In genomic region chr10:80292251-80293146, GRCm38 (mm10) we compare ENCODE assay signal across 8 mouse cellular contexts. TPM values are rescaled to one million over a fixed set of nuclear protein-coding genes. Genes with fewer than 3 reads are reported as not detected.
DNase-seq lines count a peak whose midpoint lies in the region; ATAC-seq and TF ChIP-seq lines count a peak whose summit lies in the region.

Gene Rps15, plus strand, starts transcription at chr10:80292453.

- peak within 1 kb of the TSS; percentile 95 for H3K9ac ChIP-seq in heart, embryonic 15.5 days
- peak within 1 kb of the TSS; percentile 99 for H3K9ac ChIP-seq in liver, embryonic 14.5 days (replicated peaks)
- peak within 1 kb of the TSS; percentile 99 for H3K9ac ChIP-seq in neural tube, embryonic 11.5 days (ENCODE audit: low read length)
- H3K9ac ChIP-seq in stomach, postnatal 0 days (ENCODE audit: low read length): peak within 1 kb of the TSS; percentile 97

- peak; percentile 89 to 93 for DNase-seq in CD8-positive naive resting alpha-beta T cell, adult 2 months (ENCODE audit: low read depth in 2 of 2, low spot score in 2 of 2)
- DNase-seq in c-Kit-positive CD71-negative TER-119-negative erythroid progenitor cells, embryonic 14.5 days (ENCODE audit: low read depth): peak; percentile 94
- DNase-seq in forebrain, embryonic 10.5 days (ENCODE audit: extremely low spot score, low spot score): peak; percentile 97
- DNase-seq in kidney, postnatal 25 days: peak; percentile 96 to 97
- DNase-seq in liver, embryonic 14.5 days (ENCODE audit: low read depth in 3 of 3, low spot score in 3 of 3): peak; percentile 89 to 92 (median 91)
- peak; percentile 97 for DNase-seq in neural tube, embryonic 11.5 days (ENCODE audit: low spot score)
- peak; percentile 96 for DNase-seq in stomach, postnatal 0 days (ENCODE audit: low spot score)

- ATAC-seq in heart, embryonic 15.5 days (replicated peaks; ENCODE audit: insufficient number of reproducible peaks, insufficient read depth, low FRiP score, low read depth): peak; percentile 92
- ATAC-seq in liver, embryonic 14.5 days (ENCODE audit: insufficient read depth): peak; percentile 84
- ATAC-seq in neural tube, embryonic 11.5 days (ENCODE audit: insufficient read depth, low FRiP score, low TSS enrichment): peak; percentile 72
- ATAC-seq in stomach, postnatal 0 days (ENCODE audit: low FRiP score, low TSS enrichment): peak; percentile 88

- H3K4me1 ChIP-seq in forebrain, embryonic 10.5 days: peaks cover 52% of the 10 kb centered on the region
- peaks cover 39% of the 10 kb centered on the region for H3K4me1 ChIP-seq in heart, embryonic 15.5 days (replicated peaks)
- H3K4me1 ChIP-seq in liver, embryonic 14.5 days (replicated peaks; ENCODE audit: control insufficient read depth in 2 of 2, insufficient read depth in 2 of 2, low read length in 1 of 2): peaks cover 9 to 19% of the 10 kb centered on the region in 2 experiments
- H3K4me1 ChIP-seq in neural tube, embryonic 11.5 days (ENCODE audit: control insufficient read depth, insufficient read depth, low read length): peaks cover 18% of the 10 kb centered on the region
- no peaks in the 10 kb centered on the region for H3K4me1 ChIP-seq in stomach, postnatal 0 days (replicated peaks; ENCODE audit: control insufficient read depth, insufficient read depth)

- peak; percentile 93 for TF ChIP-seq CTCF in liver, embryonic 14.5 days (IDR thresholded peaks at IDR 0.05; ENCODE audit: low read depth)
- TF ChIP-seq CTCF in stomach, postnatal 0 days (IDR thresholded peaks at IDR 0.05; ENCODE audit: low read depth): peak; percentile 83

- peaks cover 45% of the 10 kb centered on the region for H3K36me3 ChIP-seq in forebrain, embryonic 10.5 days (replicated peaks)
- H3K36me3 ChIP-seq in heart, embryonic 15.5 days: peaks cover 28% of the 10 kb centered on the region
- H3K36me3 ChIP-seq in liver, embryonic 14.5 days (replicated peaks; ENCODE audit: control insufficient read depth, insufficient read depth, low read depth): peaks cover 21% of the 10 kb centered on the region
- peaks cover 8% of the 10 kb centered on the region for H3K36me3 ChIP-seq in neural tube, embryonic 11.5 days (ENCODE audit: control insufficient read depth, insufficient read depth, low read length)
- peaks cover 8% of the 10 kb centered on the region for H3K36me3 ChIP-seq in stomach, postnatal 0 days (ENCODE audit: control insufficient read depth, insufficient read depth, low read length)

- WGBS in forebrain, embryonic 10.5 days: under 1% methylated on average over 72 of the region's 72 CpGs
- WGBS in heart, embryonic 15.5 days: under 1% methylated on average over 72 of the region's 72 CpGs
- under 1% methylated on average over 72 of the region's 72 CpGs for WGBS in liver, embryonic 14.5 days (ENCODE audit: insufficient replicate concordance)
- under 1% methylated on average over 72 of the region's 72 CpGs for WGBS in neural tube, embryonic 11.5 days
- WGBS in stomach, postnatal 0 days: under 1% methylated on average over 71 of the region's 72 CpGs

- TF ChIP-seq EP300 in liver, embryonic 14.5 days (IDR thresholded peaks at IDR 0.05; ENCODE audit: low read depth): peak; percentile 14; the same call in 1 of the 2 replicates
- TF ChIP-seq EP300 in stomach, postnatal 0 days (optimal IDR thresholded peaks at IDR 0.05): peak; percentile 89

- H3K4me2 ChIP-seq in heart, embryonic 15.5 days: peak within 1 kb of the TSS; percentile 78
- H3K4me2 ChIP-seq in liver, embryonic 14.5 days (ENCODE audit: low read depth): peak within 1 kb of the TSS; percentile 84
- peak within 1 kb of the TSS; percentile 90 for H3K4me2 ChIP-seq in neural tube, embryonic 11.5 days (ENCODE audit: low read depth)
- peak within 1 kb of the TSS; percentile 68 for H3K4me2 ChIP-seq in stomach, postnatal 0 days (replicated peaks; ENCODE audit: low read depth)

- peak within 1 kb of the TSS; percentile 98 for H3K4me3 ChIP-seq in forebrain, embryonic 10.5 days
- H3K4me3 ChIP-seq in heart, embryonic 15.5 days: peak within 1 kb of the TSS; percentile 83
- peak within 1 kb of the TSS; percentile 87 to 91 for H3K4me3 ChIP-seq in liver, embryonic 14.5 days (ENCODE audit: insufficient read depth in 1 of 2, low read depth in 2 of 2, low read length in 2 of 2)
- peak within 1 kb of the TSS; percentile 97 for H3K4me3 ChIP-seq in neural tube, embryonic 11.5 days (ENCODE audit: low read depth, low read length)
- peak within 1 kb of the TSS; percentile 90 for H3K4me3 ChIP-seq in stomach, postnatal 0 days (ENCODE audit: low read depth, low read length)

- H3K9me3 ChIP-seq in forebrain, embryonic 10.5 days: no peaks in the 10 kb centered on the region
- no peaks in the 10 kb centered on the region for H3K9me3 ChIP-seq in heart, embryonic 15.5 days (replicated peaks)
- no peaks in the 10 kb centered on the region for H3K9me3 ChIP-seq in liver, embryonic 14.5 days (ENCODE audit: control insufficient read depth, low read length)
- H3K9me3 ChIP-seq in neural tube, embryonic 11.5 days (ENCODE audit: control insufficient read depth, low read length): no peaks in the 10 kb centered on the region
- no peaks in the 10 kb centered on the region for H3K9me3 ChIP-seq in stomach, postnatal 0 days (ENCODE audit: control insufficient read depth, low read length)

- peak within 1 kb of the TSS; percentile 99 for H3K27ac ChIP-seq in forebrain, embryonic 10.5 days
- peak within 1 kb of the TSS; percentile 83 for H3K27ac ChIP-seq in heart, embryonic 15.5 days
- H3K27ac ChIP-seq in liver, embryonic 14.5 days: peak within 1 kb of the TSS; percentile 79
- H3K27ac ChIP-seq in neural tube, embryonic 11.5 days (ENCODE audit: low read depth, low read length): peak within 1 kb of the TSS; percentile 89
- peak within 1 kb of the TSS; percentile 95 for H3K27ac ChIP-seq in stomach, postnatal 0 days (replicated peaks)

- H3K27me3 ChIP-seq in forebrain, embryonic 10.5 days (ENCODE audit: poor library complexity, severe bottlenecking): peaks cover 12% of the 10 kb centered on the region
- peaks cover 11% of the 10 kb centered on the region for H3K27me3 ChIP-seq in heart, embryonic 15.5 days
- peaks cover 7% of the 10 kb centered on the region; the same call in 1 of the 2 replicates for H3K27me3 ChIP-seq in liver, embryonic 14.5 days (ENCODE audit: control insufficient read depth, insufficient read depth, low read length)
- no peaks in the 10 kb centered on the region for H3K27me3 ChIP-seq in neural tube, embryonic 11.5 days (ENCODE audit: control insufficient read depth, insufficient read depth, low read length)
- no peaks in the 10 kb centered on the region for H3K27me3 ChIP-seq in stomach, postnatal 0 days (ENCODE audit: control insufficient read depth, insufficient read depth, low read length)

RNA-seq across cellular contexts. Expression of gene Rps15, which starts in this region (rescaled TPM):
- 1,138 and 1,144 TPM in 2 replicates for polyA plus RNA-seq in forebrain, embryonic 10.5 days (2016; fragmentation: Nextera tagmentation; extraction: Ambion mirVana)
- 525 and 544 TPM in 2 replicates for polyA plus RNA-seq in heart, embryonic 15.5 days (2015; fragmentation: Nextera tagmentation; extraction: Ambion mirVana)
- polyA plus RNA-seq in liver, embryonic 14.5 days (2012; rRNA removed): 2,043 and 2,097 TPM in 2 replicates
- 805 and 809 TPM in 2 replicates for polyA plus RNA-seq in liver, embryonic 14.5 days (2014; fragmentation: Nextera tagmentation; extraction: Ambion mirVana)
- 857 and 860 TPM in 2 replicates for polyA plus RNA-seq in neural tube, embryonic 11.5 days (2014; fragmentation: Nextera tagmentation; extraction: Ambion mirVana)
- 766 and 821 TPM in 2 replicates for polyA plus RNA-seq in stomach, postnatal 0 days (2015; fragmentation: Nextera tagmentation; extraction: Ambion mirVana)

Comparison
In these comparisons a context has a peak if more than half of its experiments do, and no peak if none do; other contexts are left out.
1. Peak in every context shown above with its lines: DNase-seq, ATAC-seq, H3K4me3 ChIP-seq and H3K27ac ChIP-seq.